Mouse (Mus musculus) MEL (cell line): Measurements from ENCODE around the gene Ccdc57.

Experiments
- CTCF ChIP-seq, 3 experiments: IDR thresholded peaks in 2 of 3; conservative IDR thresholded peaks in 1 of 3; 2 replicates each; pipeline ENCODE4 v1.5.1; 2011 to 2012; ENCODE audit warnings: low read length in 3 of 3, low read depth in 2 of 3, mild to moderate bottlenecking in 2 of 3, improper control_type of control experiment in 1 of 3, inconsistent platforms in 1 of 3, mixed read lengths in 1 of 3, moderate library complexity in 1 of 3; ENCODE audit not compliant: control insufficient read depth in 1 of 3, insufficient read depth in 1 of 3, poor library complexity in 1 of 3, severe bottlenecking in 1 of 3
- EP300 ChIP-seq, 2 experiments: IDR thresholded peaks; 2 replicates each; pipeline ENCODE4 v1.6.1; 2011; ENCODE audit warnings: improper control_type of control experiment in 2 of 2, low read length in 2 of 2, low read depth in 1 of 2, mild to moderate bottlenecking in 1 of 2
- MEF2A ChIP-seq: IDR thresholded peaks from 2 replicates; pipeline ENCODE4 v1.6.1; 2014; ENCODE audit warnings: low read depth, mild to moderate bottlenecking, inconsistent platforms, low read length, improper control_type of control experiment; ENCODE audit not compliant: poor library complexity, insufficient replicate concordance, severe bottlenecking; ENCODE audit errors: extremely low read depth
- MXI1 ChIP-seq: IDR thresholded peaks from 2 replicates; pipeline ENCODE4 v1.6.1; 2011; ENCODE audit warnings: mild to moderate bottlenecking, low read depth, low read length, improper control_type of control experiment
- NELFE ChIP-seq: IDR thresholded peaks from 2 replicates; pipeline ENCODE4 v1.6.1; 2011; ENCODE audit warnings: low read depth, low read length, improper control_type of control experiment
- POLR2A ChIP-seq, 2 experiments: IDR thresholded peaks; 2 replicates each; pipeline ENCODE4 v1.6.1; 2011 to 2012; ENCODE audit warnings: low read length in 2 of 2, mild to moderate bottlenecking in 2 of 2, control low read depth in 1 of 2, improper control_type of control experiment in 1 of 2, low read depth in 1 of 2, moderate library complexity in 1 of 2; ENCODE audit not compliant: control insufficient read depth in 1 of 2, insufficient read depth in 1 of 2, poor library complexity in 1 of 2
- TCF12 ChIP-seq: IDR thresholded peaks from 2 replicates; pipeline ENCODE4 v1.6.1; 2014; ENCODE audit warnings: low read depth, mild to moderate bottlenecking, inconsistent platforms, low read length, improper control_type of control experiment, moderate library complexity

- TF ChIP-seq EP300 (IDR thresholded peaks at IDR 0.05; ENCODE audit: low read depth in 1 of 2, low read length in 2 of 2) (no peak), MXI1 (no peak), MEF2A (no peak), TCF12 (no peak), NELFE (no peak), POLR2A (IDR thresholded peaks at IDR 0.05; ENCODE audit: control insufficient read depth in 1 of 2, insufficient read depth in 1 of 2, low read depth in 1 of 2, low read length in 2 of 2, poor library complexity in 1 of 2) (no peak), CTCF (IDR thresholded peaks at IDR 0.05 in 2 of 3, conservative IDR thresholded peaks at IDR 0.05 in 1 of 3; ENCODE audit: control insufficient read depth in 1 of 3, insufficient read depth in 1 of 3, low read depth in 2 of 3, low read length in 3 of 3, poor library complexity in 1 of 3, severe bottlenecking in 1 of 3) (no peak)
Measured at GRCm38 (mm10) chr11:120898114-120898548, 34.5 kb downstream of the Ccdc57 start.
